Mouse (Mus musculus): ENCODE data around the gene Helq.

GRCm38 (mm10) chr5:100758121-100758520 is 40.3 kb downstream of the Helq start:
- no peak for TF ChIP-seq POLR2A (IDR thresholded peaks at IDR 0.05; ENCODE audit: low read depth, low read length)
- no peak for TF ChIP-seq CTCF (IDR thresholded peaks at IDR 0.05; ENCODE audit: extremely low read depth, insufficient read length, insufficient replicate concordance, low read depth, low read length)
